Mouse (Mus musculus): Measurements from ENCODE around the gene Mrpl10.

Mrpl10 gene

DNA sequence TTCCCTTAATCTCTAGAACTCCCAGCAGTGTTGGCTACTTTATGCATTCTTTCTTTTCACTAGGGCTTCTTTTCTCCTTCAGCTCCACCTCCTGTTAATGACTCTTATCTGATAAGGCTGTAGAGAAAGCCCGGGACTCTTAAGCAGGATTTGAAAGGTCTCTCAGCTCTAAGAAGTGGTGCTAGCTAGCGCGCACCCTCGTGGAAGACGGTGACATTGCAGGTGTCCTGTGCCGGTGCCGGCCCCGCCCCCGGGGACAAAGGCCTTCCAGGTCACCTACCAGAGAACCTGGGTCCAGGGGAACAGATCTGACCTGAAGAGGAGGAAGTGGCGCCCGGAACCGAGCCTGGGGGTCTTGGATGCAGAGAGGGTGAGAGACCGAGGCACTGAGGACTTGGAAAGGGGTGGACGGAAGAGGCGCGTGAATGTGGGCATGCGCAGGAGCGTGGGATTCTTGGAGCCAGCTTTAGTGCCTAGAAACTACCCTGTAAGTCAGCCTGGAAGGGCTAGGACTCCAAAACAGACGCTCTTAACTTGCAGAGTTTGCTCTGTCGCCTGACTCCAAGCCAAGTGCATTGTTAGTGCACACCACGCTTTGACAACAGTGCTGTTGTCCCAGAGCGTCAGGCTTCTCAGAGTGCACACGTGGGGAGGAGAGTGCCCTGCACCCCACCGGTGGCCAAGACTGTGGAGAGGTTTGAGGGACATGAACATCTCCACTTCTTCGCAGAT, 11.5 kb upstream of the Mrpl10 start, which contains the start of gene Scrn2:
Scrn2 (plus strand) TSS at position 253 of the 732 bp plus-strand sequence.
- peak; percentile 87 to 94 for DNase-seq

DNA sequence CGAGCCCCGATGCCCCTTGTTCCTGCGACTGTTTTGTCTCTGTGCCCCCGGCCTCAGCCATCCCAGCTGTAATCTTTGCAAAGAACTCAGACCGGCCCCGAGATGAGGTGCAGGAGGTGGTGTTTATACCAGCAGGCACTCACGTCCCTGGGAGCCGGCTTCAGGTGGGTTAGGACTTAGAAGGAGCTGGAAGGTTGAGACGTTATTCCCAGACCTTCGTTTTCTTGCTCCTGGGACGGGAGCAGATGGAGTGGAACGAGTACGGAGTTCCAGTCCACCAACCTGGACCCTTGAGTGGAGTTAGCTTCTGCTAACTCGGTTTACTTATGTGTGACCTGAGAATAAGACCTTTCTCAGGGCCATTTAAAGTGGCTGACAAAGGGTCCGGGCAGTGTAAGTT, 10.9 kb upstream of the Mrpl10 start:
- peak; percentile 41 to 57 for DNase-seq

DNA sequence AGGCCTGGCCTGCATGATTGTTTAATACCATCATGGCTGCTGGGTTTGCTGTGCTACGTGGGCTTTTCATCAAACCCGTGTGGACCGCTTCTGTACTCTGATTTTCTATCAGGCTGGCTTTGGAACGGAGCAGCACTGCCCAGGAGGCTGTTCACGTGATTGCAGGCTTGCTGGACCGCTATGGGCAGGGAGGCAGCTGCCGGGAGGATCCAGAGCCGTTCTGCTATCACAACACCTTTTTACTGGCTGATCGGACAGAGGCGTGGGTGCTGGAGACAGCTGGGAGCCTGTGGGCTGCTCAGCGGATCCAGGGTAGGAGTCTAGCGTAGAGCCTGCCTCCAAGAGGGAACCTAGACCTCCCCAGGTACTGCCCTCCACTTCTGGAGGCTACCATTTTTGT, 9.4 kb upstream of the Mrpl10 start:
- peak; percentile 41 to 48 for DNase-seq

DNA sequence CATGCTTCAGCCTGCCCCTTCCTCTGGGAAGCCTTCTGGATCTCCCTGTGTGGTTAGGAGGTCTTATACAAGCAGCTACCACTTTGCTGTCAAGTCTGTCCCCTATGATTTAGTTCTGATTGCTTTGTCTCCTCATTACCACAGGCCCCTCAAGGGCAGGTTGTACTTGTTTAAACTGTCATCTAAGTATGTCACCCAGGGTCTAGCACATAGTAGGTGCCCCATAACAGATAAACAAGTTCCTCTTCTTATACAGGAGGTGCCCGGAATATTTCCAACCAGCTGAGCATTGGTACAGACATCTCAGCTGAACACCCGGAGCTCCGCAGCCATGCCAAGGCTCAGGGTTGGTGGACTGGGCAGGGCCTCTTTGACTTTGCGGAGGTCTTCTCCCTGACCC, 8.9 kb upstream of the Mrpl10 start:
- no peak for DNase-seq

DNA sequence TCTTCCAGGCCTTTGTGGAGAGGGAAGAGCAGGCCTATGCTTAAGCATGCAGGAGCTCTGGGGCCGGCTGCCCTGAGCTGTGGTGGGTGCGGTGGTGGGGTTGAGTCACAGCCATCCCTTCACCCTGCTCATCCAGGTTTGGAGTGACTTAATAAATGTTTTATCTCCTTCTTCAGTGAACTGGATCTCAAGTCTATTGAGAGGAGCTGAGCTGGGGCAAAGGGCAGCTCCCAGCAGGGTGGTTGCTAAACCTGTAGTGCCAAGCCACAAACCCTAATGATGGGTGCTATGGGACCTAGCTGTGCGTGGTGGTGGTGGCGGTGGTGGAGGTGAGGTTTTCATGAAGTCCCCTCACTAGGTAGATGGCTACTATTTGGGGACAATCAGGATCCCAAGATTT, 7.6 kb upstream of the Mrpl10 start:
- DNase-seq: peak in 1 of 2 experiments; percentile 35

DNA sequence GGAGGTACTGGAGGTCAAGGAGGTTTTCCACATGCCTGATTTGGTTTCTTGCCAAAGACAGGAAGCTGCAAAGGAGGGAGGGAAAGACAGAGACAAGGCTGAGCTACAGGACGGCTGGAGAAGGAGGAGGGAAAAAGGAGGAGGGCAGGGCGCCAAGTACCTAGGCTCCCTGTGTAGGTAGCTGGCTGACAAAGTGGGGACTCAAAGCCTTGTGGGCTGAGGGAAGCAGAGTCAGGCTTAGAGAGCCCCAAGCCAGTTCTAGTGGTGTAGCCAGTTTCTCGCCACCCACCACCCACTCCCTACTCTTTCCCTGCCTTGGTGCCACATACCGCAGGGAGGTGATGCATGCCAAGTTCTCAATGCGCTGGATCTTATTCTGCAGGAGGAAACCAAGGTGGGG, 5.2 kb upstream of the Mrpl10 start:
- DNase-seq: peak; percentile 76 to 77

DNA sequence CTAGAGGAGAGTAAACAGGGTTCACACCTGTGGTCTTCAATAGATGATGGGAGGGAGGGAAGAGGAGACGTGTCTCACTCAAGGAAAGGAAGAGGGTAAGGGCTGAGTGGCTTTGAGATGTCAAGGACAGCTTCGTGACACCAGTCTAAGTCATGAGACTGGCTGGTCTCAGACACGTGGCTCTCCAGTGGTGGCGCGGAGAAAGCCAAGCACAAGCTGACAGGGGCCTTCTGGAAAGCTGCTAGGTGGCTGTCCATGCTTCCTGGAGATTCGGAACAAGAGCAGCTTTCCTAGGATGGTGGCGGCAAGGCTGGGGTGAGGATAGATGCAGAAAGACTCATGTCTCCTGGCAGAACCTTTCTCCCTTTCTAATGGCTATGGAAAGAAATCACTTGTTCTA, 2.5 kb upstream of the Mrpl10 start:
- DNase-seq: no peak

DNA sequence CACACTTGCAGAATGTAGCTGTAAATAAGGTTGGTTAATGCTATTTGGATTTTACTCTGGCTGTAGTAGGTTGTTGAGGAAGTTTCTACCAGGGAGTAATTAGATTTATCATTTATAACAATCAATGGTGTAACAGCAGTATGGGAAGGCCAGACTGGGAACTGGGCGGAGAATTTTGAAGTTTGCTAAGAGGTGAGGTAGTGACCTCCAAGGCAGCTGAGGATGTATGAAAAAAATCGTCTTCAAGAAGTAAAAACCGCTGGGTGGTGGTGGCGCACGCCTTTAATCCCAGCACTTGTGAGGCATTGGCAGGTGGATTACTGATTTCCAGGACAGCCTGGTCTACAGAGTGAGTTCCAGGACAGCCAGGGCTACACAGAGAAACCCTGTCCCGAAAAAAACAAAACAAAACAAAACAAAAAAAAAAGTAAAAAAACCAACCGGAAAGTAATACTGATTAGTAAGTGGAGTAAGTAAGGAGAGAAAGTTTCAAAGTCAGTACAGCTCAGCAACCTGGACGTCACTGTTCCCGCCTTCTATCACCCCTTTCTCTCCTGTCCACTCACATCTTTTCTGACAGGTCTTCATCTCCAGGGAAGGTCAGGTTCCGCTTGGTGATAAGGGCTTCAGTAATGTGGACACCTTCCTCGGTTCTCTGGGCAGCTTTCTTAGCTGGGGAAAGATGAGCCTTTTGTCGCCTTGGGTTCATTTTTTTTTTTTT, 899 bp upstream of the Mrpl10 start:
- no peak for DNase-seq

DNA sequence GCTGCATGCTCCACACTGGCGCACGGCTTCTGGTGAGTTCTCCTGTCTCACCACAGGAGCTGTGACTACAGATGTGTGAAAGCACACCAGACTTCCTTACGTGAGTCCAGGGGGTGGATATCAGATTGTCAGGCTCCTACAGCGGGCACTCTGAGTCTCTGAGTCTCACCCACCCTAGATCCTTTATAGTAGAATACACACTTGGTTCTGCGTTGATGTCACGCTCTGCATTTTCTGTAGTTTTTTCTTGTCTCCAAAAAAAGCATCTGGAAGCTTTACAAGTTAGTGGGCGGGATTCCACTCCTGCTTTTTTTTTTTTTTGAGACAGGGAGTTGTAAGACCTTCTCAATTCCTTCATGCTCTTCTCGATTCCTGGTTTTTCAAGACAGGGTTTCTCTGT, 3.5 kb downstream of the Mrpl10 start:
- DNase-seq: no peak

DNA sequence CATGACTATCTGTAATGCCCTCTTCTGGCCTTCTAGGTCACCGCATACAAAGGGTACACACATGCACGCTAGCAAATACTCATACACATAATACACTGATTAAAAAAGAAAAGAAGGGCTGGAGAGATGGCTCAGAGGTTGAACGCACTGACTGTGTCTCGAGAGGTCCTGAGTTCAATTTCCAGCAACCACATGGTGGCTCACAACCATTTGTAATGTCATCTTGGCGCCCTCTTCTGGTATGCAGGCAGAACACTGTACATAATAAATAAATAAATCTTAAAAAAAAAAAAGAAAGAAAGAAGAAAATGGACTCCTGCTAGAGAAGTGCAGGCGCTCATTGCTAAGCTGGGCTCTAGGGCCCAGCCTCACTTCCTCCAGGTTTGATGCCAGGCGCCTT, 4.5 kb downstream of the Mrpl10 start:
- no peak for DNase-seq

DNA sequence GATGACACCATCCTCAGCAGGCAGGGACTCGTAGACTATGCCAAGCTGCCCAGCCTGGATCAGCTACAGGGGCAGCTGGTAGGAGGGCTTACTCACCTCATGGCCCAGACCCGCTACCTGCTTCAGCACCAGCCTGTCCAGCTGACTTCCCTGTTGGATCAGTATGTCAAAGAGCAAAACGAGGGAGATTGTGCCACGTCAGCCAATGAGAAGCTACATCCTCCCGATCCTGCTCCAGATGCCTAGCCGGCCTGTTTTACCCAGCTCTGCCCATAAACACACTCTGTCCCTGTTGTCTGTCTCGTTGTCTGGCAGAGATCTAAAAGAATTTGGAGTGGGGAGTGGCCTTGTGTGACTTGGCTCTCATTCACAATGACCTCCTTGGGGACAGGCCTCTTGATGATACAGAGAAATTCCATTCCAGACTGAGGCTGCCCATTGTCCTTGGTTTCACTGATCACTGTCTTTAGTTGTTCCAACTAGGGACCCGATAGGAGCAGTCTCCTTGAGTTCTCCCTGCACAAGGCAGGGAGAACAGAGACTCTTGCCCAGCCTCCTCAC, 6.8 kb downstream of the Mrpl10 start:
- DNase-seq: no peak

DNA sequence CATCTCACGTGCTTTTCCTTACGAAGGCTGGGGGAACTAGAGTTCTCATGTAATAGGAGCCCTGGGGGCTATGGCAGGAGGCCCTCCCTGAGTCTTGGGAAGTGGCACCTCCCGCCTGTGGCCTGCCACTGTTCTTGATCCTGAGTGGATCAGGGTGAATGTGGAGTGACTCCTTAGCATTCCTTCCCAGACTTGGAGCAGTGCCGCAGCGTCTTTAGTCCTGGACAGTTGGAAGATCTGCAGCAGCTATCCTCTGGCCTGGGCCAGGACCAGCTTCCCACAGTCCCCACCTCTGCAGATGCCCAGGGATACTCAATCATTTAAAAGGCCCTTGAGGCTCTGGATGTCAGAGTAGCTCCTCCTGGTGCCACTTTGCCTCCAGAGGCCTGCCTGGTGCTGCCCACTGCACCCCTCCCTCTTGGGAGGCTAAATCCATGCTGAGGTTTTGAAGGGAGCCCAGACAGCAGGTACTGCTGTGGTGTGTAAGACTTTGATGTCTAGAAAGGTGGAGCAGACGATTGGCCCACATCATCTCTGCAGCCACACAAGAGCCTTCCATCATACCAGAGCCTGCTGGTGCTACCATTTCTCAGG, 8.2 kb downstream of the Mrpl10 start:
- no peak for DNase-seq

DNA sequence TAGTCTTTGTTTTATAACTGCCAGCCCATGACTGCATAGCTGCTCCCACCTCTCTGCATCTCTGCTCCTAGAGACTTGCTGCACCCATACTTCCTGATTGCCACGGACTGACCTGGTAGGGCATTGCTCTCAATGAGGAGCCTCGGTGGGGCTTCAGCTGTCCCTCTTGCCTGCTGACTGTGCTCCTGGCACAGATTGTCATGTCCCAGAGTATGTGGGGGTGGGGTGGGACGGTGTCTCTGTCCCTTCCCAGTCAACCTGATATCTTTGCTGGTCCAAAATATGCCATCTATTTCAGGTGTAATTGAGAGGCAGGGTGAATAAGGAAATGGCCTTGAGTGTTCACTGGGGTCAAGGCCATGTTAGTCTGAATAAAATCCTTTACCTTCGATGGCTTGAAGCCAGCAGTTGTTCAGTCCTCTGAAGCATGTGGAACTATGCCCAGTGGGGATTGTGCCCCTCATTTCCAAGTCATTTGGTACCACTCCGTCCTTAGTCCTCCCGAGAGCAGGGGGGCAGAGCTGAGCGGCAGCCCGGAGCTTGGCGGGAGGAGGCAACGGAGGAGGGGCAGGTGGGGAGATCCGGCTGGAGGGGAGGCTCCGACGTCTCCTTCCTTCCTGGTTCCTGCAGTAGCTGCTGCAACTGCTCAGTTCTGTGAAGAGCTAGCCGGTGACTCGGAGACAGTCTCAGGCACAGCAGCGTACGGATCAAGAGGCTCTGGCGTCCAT, 9.0 kb downstream of the Mrpl10 start, which contains the start of gene Osbpl7:
Osbpl7 (plus strand) TSS at position 413 of the 728 bp plus-strand sequence.
- peak; percentile 62 to 67 for DNase-seq

DNA sequence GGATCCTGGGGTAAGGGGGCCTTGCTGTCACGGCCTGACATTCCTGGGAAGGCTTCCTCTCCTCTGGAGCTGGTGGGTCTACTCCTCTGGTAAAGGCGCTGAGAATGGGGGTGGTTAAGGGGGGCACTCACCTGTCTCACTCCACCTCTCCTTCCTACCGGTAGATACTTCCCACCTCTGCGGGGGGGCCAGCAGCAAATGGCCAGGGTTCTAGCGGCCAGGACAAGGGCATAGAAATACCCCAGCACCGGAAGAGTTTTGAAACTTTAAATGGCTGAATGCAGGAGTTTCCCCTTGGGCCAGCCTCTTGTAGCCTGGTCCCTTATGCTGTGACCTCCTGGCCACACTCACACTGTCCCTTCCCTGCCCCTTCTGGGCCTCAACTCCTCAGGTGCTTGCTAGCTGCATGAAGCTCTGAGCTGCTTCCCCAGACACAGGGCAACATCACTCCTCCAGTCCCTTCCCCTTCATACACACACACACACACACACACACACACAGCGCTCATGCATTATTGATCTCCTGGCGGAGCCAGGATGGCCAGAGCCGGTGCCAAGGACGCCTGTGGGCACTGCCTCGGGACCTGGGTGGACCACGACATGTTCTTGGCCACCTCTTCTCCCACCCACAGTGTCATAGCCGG, 9.7 kb downstream of the Mrpl10 start:
- DNase-seq: no peak

DNA sequence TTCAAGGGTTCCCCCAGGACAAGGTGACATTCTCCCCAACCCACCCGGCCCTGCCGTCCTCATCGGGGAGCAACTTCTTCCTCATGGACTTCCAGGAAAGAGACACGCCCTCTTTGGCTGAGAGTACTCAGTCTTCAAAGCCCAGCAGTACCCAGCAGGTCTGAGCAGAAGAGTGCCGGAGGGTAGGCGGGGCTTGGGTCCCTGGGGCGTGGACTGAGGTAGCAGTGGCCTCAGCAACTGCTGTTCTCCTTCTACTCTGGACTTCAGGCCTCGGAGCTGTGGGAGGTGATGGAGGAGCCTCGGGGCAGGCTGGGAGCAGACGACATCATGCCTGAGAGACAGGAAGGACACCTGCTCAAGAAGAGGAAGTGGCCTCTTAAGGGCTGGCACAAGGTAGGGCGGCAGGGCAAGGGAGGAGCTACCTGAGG, 10.9 kb downstream of the Mrpl10 start:
- DNase-seq: peak; percentile 53 to 61

DNA sequence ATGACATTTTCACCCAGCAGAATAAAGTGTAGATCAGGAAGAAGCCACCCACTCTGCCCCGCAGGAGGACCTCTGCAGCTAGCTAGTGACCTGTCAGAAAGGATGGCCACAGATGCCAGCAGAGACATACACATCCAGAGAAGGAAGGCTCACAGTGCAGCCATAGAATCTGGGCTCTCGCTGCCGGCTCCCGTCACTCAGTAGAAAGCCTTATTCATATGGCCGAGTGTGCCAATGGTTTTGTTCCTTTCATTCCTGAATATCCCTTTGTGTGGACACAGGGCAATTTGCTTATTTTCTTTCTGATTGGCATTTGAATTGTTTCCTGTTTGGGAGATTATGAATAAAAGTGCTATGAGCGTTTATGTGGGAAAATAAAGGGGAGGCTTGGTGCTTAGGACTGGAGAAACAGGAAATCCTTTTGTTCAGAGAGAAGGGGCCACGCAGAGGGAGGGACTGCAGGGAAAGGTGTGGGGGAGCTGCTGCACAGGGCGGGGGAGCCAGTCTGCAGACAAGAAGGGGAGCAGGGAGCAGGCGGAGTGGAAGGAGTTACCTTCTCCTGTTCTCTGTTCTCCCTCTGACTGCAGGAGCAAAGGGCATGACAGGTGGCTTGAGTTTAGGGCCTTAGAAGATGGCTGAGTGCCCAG, 22.0 kb downstream of the Mrpl10 start:
- DNase-seq: no peak

DNA sequence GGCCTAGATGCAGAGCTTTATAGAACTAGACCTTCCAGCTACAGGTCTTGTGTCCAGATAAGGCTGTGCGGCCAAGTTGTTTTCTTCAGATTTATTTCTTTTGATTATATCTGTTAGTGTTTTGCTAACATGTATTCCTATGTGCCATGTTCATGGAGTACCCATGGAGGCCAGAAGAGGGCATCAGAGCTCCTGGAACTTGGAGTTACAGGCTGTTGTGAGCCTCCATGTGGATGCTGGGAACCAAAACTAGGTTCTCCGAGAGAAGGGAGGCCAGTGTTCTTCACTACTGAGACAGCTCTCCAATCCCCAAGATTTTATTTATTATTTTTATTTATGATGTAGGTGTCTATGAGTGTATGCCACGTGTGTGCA, 22.5 kb downstream of the Mrpl10 start:
- DNase-seq: no peak

DNA sequence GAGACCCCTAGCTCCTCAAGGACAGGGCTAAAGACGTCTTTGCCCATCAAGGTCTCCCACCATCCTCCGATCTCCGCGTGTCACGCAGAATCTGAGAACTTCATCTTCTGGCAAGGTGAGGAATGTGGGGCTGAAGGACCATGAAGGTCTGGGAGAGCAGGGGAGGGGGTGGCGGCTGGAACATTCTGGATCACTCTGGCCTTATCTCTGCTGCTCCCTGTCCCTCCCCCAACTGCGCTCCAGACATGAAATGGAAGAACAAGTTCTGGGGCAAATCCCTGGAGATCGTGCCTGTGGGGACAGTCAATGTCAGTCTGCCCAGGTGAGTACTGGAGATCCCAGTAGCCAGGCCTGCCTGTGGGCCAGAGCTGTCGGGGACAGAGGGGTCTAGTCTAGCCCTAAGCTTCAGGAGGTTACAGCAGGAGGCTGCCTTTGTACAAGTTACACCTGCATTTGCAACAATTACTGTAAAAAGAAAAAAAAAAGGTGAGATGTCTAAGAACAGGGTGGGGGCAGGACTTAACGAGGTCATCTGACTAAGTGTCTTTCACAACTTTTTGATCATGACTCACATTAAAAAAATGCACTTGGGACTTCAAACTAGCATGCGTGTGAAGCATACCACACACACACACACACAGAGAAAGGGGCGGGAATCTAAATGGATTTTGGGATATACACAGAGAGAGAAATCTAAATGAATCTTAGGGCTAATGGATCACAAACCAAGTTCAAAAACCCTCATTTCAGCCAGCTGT, 24.4 kb downstream of the Mrpl10 start:
- no peak for DNase-seq

DNA sequence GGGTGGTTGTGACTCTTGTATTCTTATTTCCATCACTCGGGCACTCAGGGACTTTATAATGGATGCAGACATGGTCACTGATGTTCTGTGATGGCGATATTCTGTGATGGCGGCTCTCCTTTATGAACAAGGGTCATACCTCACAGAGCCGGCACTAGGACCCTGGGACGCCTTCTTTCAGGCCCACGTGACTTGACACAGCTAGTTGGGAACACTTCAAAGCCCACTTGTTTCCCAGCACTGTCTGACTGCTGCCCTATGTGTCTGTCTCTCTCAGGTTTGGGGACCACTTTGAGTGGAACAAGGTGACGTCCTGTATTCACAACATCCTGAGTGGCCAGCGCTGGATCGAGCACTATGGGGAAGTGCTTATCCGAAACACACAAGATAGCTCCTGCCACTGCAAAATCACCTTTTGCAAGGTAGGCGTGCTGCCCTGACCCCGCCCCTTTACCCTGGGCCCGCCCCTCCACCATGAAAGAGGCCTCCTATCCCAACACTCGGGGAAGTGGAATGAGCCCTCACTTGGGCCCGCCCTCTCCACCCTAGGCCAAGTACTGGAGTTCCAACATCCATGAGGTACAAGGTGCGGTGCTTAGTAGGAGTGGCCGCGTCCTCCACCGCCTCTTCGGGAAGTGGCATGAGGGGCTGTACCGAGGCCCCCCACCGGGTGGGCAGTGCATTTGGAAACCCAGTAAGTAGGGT, 25.4 kb downstream of the Mrpl10 start:
- DNase-seq: no peak

DNA sequence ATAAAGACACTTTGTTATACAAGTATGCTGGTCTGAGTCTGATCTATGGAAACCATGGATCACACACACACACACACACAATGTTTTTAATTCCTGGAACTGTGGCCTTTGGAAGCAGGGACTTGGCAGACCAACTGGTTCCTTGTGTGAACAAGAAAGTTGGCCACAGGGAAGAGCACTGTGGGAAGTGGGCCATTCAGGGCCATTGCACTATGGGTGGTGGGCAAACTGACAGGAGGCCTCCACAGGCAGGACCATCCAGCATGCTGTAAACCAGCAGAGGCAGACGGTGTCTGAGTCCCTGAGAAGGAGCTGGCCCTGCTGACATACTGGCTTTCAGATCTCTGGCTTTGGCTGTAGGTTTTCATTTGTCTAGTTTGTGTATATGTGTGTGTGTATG, 28.0 kb downstream of the Mrpl10 start:
- DNase-seq: no peak

Measured in kidney, adult 8-10 months (tissue).